Mouse (Mus musculus): ENCODE measurements around the gene Prc1.

- TF ChIP-seq CTCF (conservative IDR thresholded peaks at IDR 0.05 in 1 of 2, IDR thresholded peaks at IDR 0.05 in 1 of 2; ENCODE audit: low read depth in 2 of 2, low read length in 2 of 2) (no peak), MYC (IDR thresholded peaks at IDR 0.05; ENCODE audit: low read depth, low read length) (no peak)
Observed at GRCm38 (mm10) chr7:80287736-80288135, 6.5 kb upstream of the Prc1 start.

Measured in CH12.LX (cell line).